Mouse (Mus musculus) testis, adult 2 months (tissue): ENCODE measurements around the gene Mtcl1.

ENCODE experiments used
- CTCF ChIP-seq: fragments of 200-500 bp; IDR thresholded peaks from 2 replicates; pipeline ENCODE4 v1.5.1; 2012; ENCODE audit warnings: low read depth, mild to moderate bottlenecking, inconsistent platforms, low read length, moderate library complexity; ENCODE audit not compliant: control insufficient read depth, insufficient read depth, insufficient replicate concordance
- POLR2A ChIP-seq: fragments of 200-500 bp; IDR thresholded peaks from 2 replicates; pipeline ENCODE4 v1.6.1; 2012; ENCODE audit warnings: low read depth, mild to moderate bottlenecking, inconsistent platforms, low read length, moderate library complexity; ENCODE audit not compliant: control insufficient read depth

DNA sequence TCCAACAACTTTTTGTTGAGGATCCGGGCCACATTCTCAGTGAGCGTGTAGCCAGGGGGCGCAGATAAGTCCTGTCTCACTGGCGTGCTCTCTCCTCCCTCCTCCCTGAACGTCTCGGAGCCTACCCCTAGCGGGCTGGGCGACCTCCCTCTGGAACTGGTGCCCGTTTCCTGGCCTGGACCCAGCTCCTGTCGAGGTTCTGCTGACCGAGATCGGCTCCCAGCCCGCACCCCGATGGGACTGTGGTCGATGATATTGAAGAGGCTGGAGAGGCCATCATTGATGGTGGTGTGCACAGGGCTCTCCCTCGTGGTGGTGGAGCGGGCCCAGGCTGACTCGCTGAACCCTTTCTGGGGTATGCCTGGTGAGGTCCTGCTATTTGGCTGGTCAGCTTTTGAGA lies 106.6 kb downstream of the Mtcl1 start:
- TF ChIP-seq CTCF (no peak), POLR2A (no peak)
